Mouse (Mus musculus) forebrain, postnatal 0 days (tissue): ENCODE measurements around the gene Agbl4. TPM values are rescaled to one million over a fixed set of nuclear protein-coding genes. Genes with fewer than 3 reads are reported as not detected.

Experiments
- ATAC-seq: fragments of 200-750 bp; cut with Nextera tagmentation; 2 replicates; pipeline ENCODE4 v1.8.0; 2017; ENCODE audit warnings: mild to moderate bottlenecking, moderate library complexity
- DNase-seq: peaks from one replicate; pipeline ENCODE4 v3.0.0-alpha.2; 2015
- H3K27ac ChIP-seq: fragments of 300-500 bp; sonication (generic); 2 replicates; pipeline ENCODE4 v1.5.1; 2014; ENCODE audit warnings: low read depth, mild to moderate bottlenecking, antibody characterized with exemption, low read length, moderate library complexity, mixed read lengths
- H3K27me3 ChIP-seq: fragments of 300-500 bp; sonication (generic); 2 replicates; pipeline ENCODE4 v1.6.1; 2014; ENCODE audit warnings: mild to moderate bottlenecking, low read length, mixed read lengths; ENCODE audit not compliant: insufficient read depth
- H3K36me3 ChIP-seq: fragments of 300-500 bp; sonication (generic); 2 replicates; pipeline ENCODE4 v1.6.1; 2014; ENCODE audit warnings: mild to moderate bottlenecking, moderate library complexity; ENCODE audit not compliant: insufficient read depth
- H3K4me1 ChIP-seq: fragments of 300-500 bp; sonication (generic); 2 replicates; pipeline ENCODE4 v1.6.1; 2014; ENCODE audit warnings: antibody characterized with exemption; ENCODE audit not compliant: insufficient read depth
- H3K4me2 ChIP-seq: fragments of 300-500 bp; sonication (generic); 2 replicates; pipeline ENCODE4 v1.6.1; 2014; ENCODE audit warnings: low read depth, mild to moderate bottlenecking, moderate library complexity
- H3K4me3 ChIP-seq: fragments of 300-500 bp; sonication (generic); 2 replicates; pipeline ENCODE4 v1.5.1; 2014; ENCODE audit warnings: low read depth, low read length, mixed read lengths
- H3K9ac ChIP-seq: fragments of 300-500 bp; sonication (generic); 2 replicates; pipeline ENCODE4 v1.6.1; 2014; ENCODE audit warnings: mild to moderate bottlenecking
- H3K9me3 ChIP-seq: fragments of 300-500 bp; sonication (generic); 2 replicates; pipeline ENCODE4 v1.6.1; 2016; ENCODE audit warnings: low read length
- CTCF ChIP-seq: sonication (generic); IDR thresholded peaks from 2 replicates; pipeline ENCODE4 v1.5.1; 2016; ENCODE audit warnings: antibody characterized with exemption, control low read depth, low read depth
- WGBS: fragments of 180-500 bp; shearing (Covaris S2); extraction: QIAGEN DNeasy Blood & Tissue Kit; methylation state at CpG from one replicate; pipeline ENCODE4 v1.1.7; 2014; 5-methylcytosine and 5-hydroxymethylcytosine counted together
- polyA plus RNA-seq: library from polyadenylated mRNA; unstranded; fragments of >200 nt; fragmentation: Nextera tagmentation; extraction: Ambion mirVana; gene quantifications from 2 replicates; pipeline ENCODE4 v1.2.1, GENCODE M21; 2015
- total RNA-seq: library from RNA; depleted of rRNA; stranded (reverse); fragments of >200 nt; gene quantifications from 2 replicates; pipeline ENCODE4 v1.2.3, GENCODE M21; 2014

Agbl4 gene
- total and polyA plus RNA-seq, 2 experiments from 2014 or later, result 3.3 to 6.2 TPM

- Histone ChIP-seq H3K4me3 (peak within 1 kb of the TSS; percentile 81), H3K36me3 (peaks cover 5% of the 10 kb centered on the region; the same call in 1 of the 2 replicates), H3K9ac (peak within 1 kb of the TSS; percentile 96), H3K4me2 (peak within 1 kb of the TSS; percentile 69), H3K9me3 (no peaks in the 10 kb centered on the region), H3K4me1 (peaks cover 24% of the 10 kb centered on the region), H3K27ac (peak within 1 kb of the TSS; percentile 87), H3K27me3 (peaks cover 3% of the 10 kb centered on the region; the same call in 1 of the 2 replicates)
- no peak for TF ChIP-seq CTCF
- WGBS, result 1% methylated on average over 65 of the region's 66 CpGs
- ATAC-seq (peak; percentile 98), DNase-seq (peak; percentile 90)
Observed at GRCm38 (mm10) chr4:111414818-111415488, 1017.5 kb downstream of the Agbl4 start, which contains the start of gene Bend5. Gene Bend5 (plus strand): TSS chr4:111415006.

DNA sequence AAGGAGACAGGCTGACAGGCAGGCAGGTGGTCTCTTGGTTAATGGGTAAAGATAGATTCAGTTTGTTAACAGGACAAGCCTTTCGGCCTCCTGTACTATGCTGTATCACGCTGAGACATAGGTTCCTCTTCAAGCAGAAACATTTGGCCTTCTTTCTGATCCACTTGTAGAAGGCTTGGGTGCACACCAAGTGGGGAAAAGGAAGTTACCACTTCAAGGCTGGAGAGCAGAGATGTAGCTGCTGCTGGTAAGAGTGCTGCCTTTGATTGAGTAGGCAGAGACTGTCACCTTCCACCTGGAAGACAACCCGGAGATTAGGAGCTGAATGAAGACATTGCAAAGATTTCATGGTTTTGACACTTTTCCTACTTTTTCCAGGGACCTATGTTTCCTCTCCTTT is 1018.7 kb downstream of the Agbl4 start:
- ATAC-seq, result no peak
- Histone ChIP-seq H3K4me2 (peak overlapping the region; percentile 69), H3K36me3 (peaks cover 5% of the 10 kb centered on the region; the same call in 1 of the 2 replicates), H3K4me3 (peak overlapping the region; percentile 81), H3K9ac (no peak overlapping the region), H3K9me3 (no peaks in the 10 kb centered on the region), H3K27ac (no peak overlapping the region), H3K4me1 (peaks cover 24% of the 10 kb centered on the region), H3K27me3 (peaks cover 3% of the 10 kb centered on the region; the same call in 1 of the 2 replicates)
- TF ChIP-seq CTCF, result no peak
- 64% methylated on average over 3 of the region's 3 CpGs for WGBS
- DNase-seq, result no peak

GRCm38 (mm10) chr4:111416551-111416950 is 1019.1 kb downstream of the Agbl4 start:
- no peak for DNase-seq
- peaks cover 24% of the 10 kb centered on the region for H3K4me1 ChIP-seq
- no peak for TF ChIP-seq CTCF

DNA sequence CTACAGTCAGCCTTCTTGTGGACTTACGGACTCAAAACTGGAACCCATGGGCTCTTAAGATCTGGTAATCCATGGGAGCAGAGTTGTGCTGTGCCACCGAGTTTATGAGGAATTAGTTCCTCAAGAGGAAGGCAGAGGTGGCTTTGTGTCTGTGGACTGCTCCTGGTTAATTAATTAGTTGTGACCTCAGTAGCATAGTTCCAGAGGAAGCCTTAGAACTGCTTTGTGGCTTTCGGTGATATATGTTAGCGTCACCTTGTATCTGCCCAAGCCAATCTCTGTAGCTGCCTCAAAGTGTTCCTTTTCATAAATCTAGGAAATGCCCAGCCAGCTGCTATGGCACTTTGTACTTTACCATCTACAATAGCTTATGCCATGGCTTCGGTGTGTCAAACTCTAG is 1020.3 kb downstream of the Agbl4 start:
- Histone ChIP-seq H3K27ac (no peak overlapping the region), H3K36me3 (peaks cover 5% of the 10 kb centered on the region; the same call in 1 of the 2 replicates), H3K4me3 (no peak overlapping the region), H3K4me2 (no peak overlapping the region), H3K27me3 (peaks cover 3% of the 10 kb centered on the region; the same call in 1 of the 2 replicates), H3K4me1 (peaks cover 24% of the 10 kb centered on the region), H3K9me3 (no peaks in the 10 kb centered on the region), H3K9ac (no peak overlapping the region)
- TF ChIP-seq CTCF, result no peak
- no peak for DNase-seq
- no peak for ATAC-seq
- 87% methylated on average over 5 of the region's 5 CpGs for WGBS

More at GRCm38 (mm10) chr4:111416551-111416950, 1019.1 kb downstream of the Agbl4 start:
- Histone ChIP-seq H3K4me2 (peak overlapping the region; percentile 69), H3K9me3 (no peaks in the 10 kb centered on the region), H3K4me3 (no peak overlapping the region), H3K36me3 (peaks cover 5% of the 10 kb centered on the region; the same call in 1 of the 2 replicates), H3K27ac (no peak overlapping the region), H3K9ac (no peak overlapping the region), H3K27me3 (peaks cover 3% of the 10 kb centered on the region; the same call in 1 of the 2 replicates)
- no peak for ATAC-seq
- 36% methylated on average over 3 of the region's 3 CpGs for WGBS

- Histone ChIP-seq H3K36me3 (peaks cover 5% of the 10 kb centered on the region; the same call in 1 of the 2 replicates), H3K4me3 (no peak overlapping the region), H3K9me3 (no peaks in the 10 kb centered on the region), H3K4me2 (no peak overlapping the region), H3K4me1 (peaks cover 20% of the 10 kb centered on the region), H3K9ac (no peak overlapping the region), H3K27ac (no peak overlapping the region), H3K27me3 (no peaks in the 10 kb centered on the region)
- 88% methylated on average over 1 of the region's 1 CpGs for WGBS
- no peak for ATAC-seq
- DNase-seq, result no peak
- TF ChIP-seq CTCF, result no peak
Observed at GRCm38 (mm10) chr4:111419476-111419875, 1022.0 kb downstream of the Agbl4 start.

- ATAC-seq (no peak), DNase-seq (peak; percentile 63)
- TF ChIP-seq CTCF, result no peak
- Histone ChIP-seq H3K27ac (no peak overlapping the region), H3K4me3 (no peak overlapping the region), H3K9ac (no peak overlapping the region), H3K9me3 (no peaks in the 10 kb centered on the region), H3K4me2 (no peak overlapping the region), H3K36me3 (peaks cover 5% of the 10 kb centered on the region; the same call in 1 of the 2 replicates), H3K27me3 (no peaks in the 10 kb centered on the region), H3K4me1 (peaks cover 18% of the 10 kb centered on the region)
- WGBS, result 49% methylated on average over 3 of the region's 3 CpGs
Observed at GRCm38 (mm10) chr4:111420031-111420430, 1022.6 kb downstream of the Agbl4 start.

GRCm38 (mm10) chr4:111420955-111421354 is 1023.5 kb downstream of the Agbl4 start:
- H3K27ac ChIP-seq, result no peak overlapping the region
- WGBS, result 90% methylated on average over 4 of the region's 4 CpGs
- DNase-seq (no peak), ATAC-seq (no peak)
- peaks cover 5% of the 10 kb centered on the region; the same call in 1 of the 2 replicates for H3K36me3 ChIP-seq
- no peaks in the 10 kb centered on the region for H3K27me3 ChIP-seq
- no peak overlapping the region for H3K9ac ChIP-seq
- H3K4me2 ChIP-seq, result no peak overlapping the region
- no peaks in the 10 kb centered on the region for H3K9me3 ChIP-seq
- no peak for TF ChIP-seq CTCF
- peaks cover 15% of the 10 kb centered on the region for H3K4me1 ChIP-seq
- H3K4me3 ChIP-seq, result no peak overlapping the region
